Mouse (Mus musculus): Measurements from ENCODE around the gene Olfr368. TPM values are rescaled to one million over a fixed set of nuclear protein-coding genes. Genes with fewer than 3 reads are reported as not detected.

Gene Olfr368
- polyA plus RNA-seq, 1 experiment from 2014 or later = not detected

- H3K27me3 ChIP-seq (ENCODE audit: control insufficient read depth, insufficient read depth, low read length) = no peaks in the 10 kb centered on the region
- H3K36me3 ChIP-seq (ENCODE audit: control insufficient read depth, insufficient read depth, low read length) = peaks cover 6% of the 10 kb centered on the region; the same call in 1 of the 2 replicates
- no peak overlapping the region for H3K27ac ChIP-seq (ENCODE audit: low read depth, low read length)
- H3K4me3 ChIP-seq (ENCODE audit: low read depth, low read length) = no peak overlapping the region
- WGBS (ENCODE audit: insufficient replicate concordance) = 72% methylated on average over 1 of the region's 1 CpGs
- H3K4me1 ChIP-seq (ENCODE audit: control insufficient read depth, insufficient read depth, low read length) = no peaks in the 10 kb centered on the region
- no peak overlapping the region for H3K4me2 ChIP-seq
- H3K9me3 ChIP-seq (replicated peaks; ENCODE audit: control insufficient read depth, low read length) = no peaks in the 10 kb centered on the region
- ATAC-seq (replicated peaks; ENCODE audit: insufficient number of reproducible peaks, low FRiP score, low TSS enrichment) = no peak
- no peak overlapping the region for H3K9ac ChIP-seq (ENCODE audit: low read depth, low read length)
Observed at GRCm38 (mm10) chr2:37376018-37376417, 49.7 kb downstream of the Olfr368 start.

- no peaks in the 10 kb centered on the region for H3K4me1 ChIP-seq (ENCODE audit: control insufficient read depth, insufficient read depth, low read length)
- 79% methylated on average over 2 of the region's 2 CpGs for WGBS (ENCODE audit: insufficient replicate concordance)
- H3K4me3 ChIP-seq (ENCODE audit: low read depth, low read length) = no peak overlapping the region
- no peak for ATAC-seq (replicated peaks; ENCODE audit: insufficient number of reproducible peaks, low FRiP score, low TSS enrichment)
- no peak overlapping the region for H3K9ac ChIP-seq (ENCODE audit: low read depth, low read length)
- peaks cover 9% of the 10 kb centered on the region; the same call in 1 of the 2 replicates for H3K36me3 ChIP-seq (ENCODE audit: control insufficient read depth, insufficient read depth, low read length)
- no peak overlapping the region for H3K4me2 ChIP-seq
- H3K9me3 ChIP-seq (replicated peaks; ENCODE audit: control insufficient read depth, low read length) = no peaks in the 10 kb centered on the region
- no peaks in the 10 kb centered on the region for H3K27me3 ChIP-seq (ENCODE audit: control insufficient read depth, insufficient read depth, low read length)
- H3K27ac ChIP-seq (ENCODE audit: low read depth, low read length) = no peak overlapping the region
Observed at GRCm38 (mm10) chr2:37380189-37380588, 53.9 kb downstream of the Olfr368 start.

Other genes with a start within 250 kb of the Olfr368 start
- gene Olfr361, start 237.2 kb upstream of the Olfr368 start, polyA plus RNA-seq (2014; fragmentation: Nextera tagmentation; extraction: Ambion mirVana) = not detected in 2 replicates
- not detected in 2 replicates for gene Olfr362, start 208.6 kb upstream of the Olfr368 start, polyA plus RNA-seq (2014; fragmentation: Nextera tagmentation; extraction: Ambion mirVana)
- not detected in 2 replicates for gene Olfr364-ps1, start 187.2 kb upstream of the Olfr368 start, polyA plus RNA-seq (2014; fragmentation: Nextera tagmentation; extraction: Ambion mirVana)
- not detected in 2 replicates for gene Olfr365, start 138.3 kb upstream of the Olfr368 start, polyA plus RNA-seq (2014; fragmentation: Nextera tagmentation; extraction: Ambion mirVana)
- gene Olfr366, start 114.9 kb upstream of the Olfr368 start, polyA plus RNA-seq (2014; fragmentation: Nextera tagmentation; extraction: Ambion mirVana) = not detected in 2 replicates
- gene Pdcl, start 32.8 kb downstream of the Olfr368 start, polyA plus RNA-seq (2014; fragmentation: Nextera tagmentation; extraction: Ambion mirVana) = 35.8 and 37.6 TPM in 2 replicates
- gene Rc3h2, start 96.4 kb downstream of the Olfr368 start, polyA plus RNA-seq (2014; fragmentation: Nextera tagmentation; extraction: Ambion mirVana) = 12.7 and 14.9 TPM in 2 replicates
- gene Zbtb26, start 116.6 kb downstream of the Olfr368 start, polyA plus RNA-seq (2014; fragmentation: Nextera tagmentation; extraction: Ambion mirVana) = 6.8 and 6.9 TPM in 2 replicates
- 2.8 and 3.8 TPM in 2 replicates for gene Zbtb6, start 116.7 kb downstream of the Olfr368 start, polyA plus RNA-seq (2014; fragmentation: Nextera tagmentation; extraction: Ambion mirVana)
- gene Rabgap1, start 116.8 kb downstream of the Olfr368 start, polyA plus RNA-seq (2014; fragmentation: Nextera tagmentation; extraction: Ambion mirVana) = 26.8 and 52.3 TPM in 2 replicates
- 0.31 and 1.0 TPM in 2 replicates for gene Gpr21, start 189.8 kb downstream of the Olfr368 start, polyA plus RNA-seq (2014; fragmentation: Nextera tagmentation; extraction: Ambion mirVana)